Mouse (Mus musculus): Measurements from ENCODE around the gene Cenpm.

GRCm38 (mm10) chr15:82274927-82275901, 30.7 kb upstream of the Cenpm start:
- TF ChIP-seq CTCF (conservative IDR thresholded peaks at IDR 0.05; ENCODE audit: insufficient read depth, insufficient read length, low read depth, low read length) = no peak
- no peak for TF ChIP-seq POLR2A (IDR thresholded peaks at IDR 0.05; ENCODE audit: low read depth, low read length)
